Mouse (Mus musculus) liver, postnatal 0 days (tissue): Measurements from ENCODE around the gene Il11ra1.

Source experiments
- CTCF ChIP-seq: sonication (generic); IDR thresholded peaks from 2 replicates; pipeline ENCODE4 v1.5.1; 2016; ENCODE audit warnings: antibody characterized with exemption, low read depth
- EP300 ChIP-seq: IDR thresholded peaks from 2 replicates; pipeline ENCODE4 v1.6.1; 2016; ENCODE audit warnings: antibody characterized with exemption, low read depth, mild to moderate bottlenecking

DNA sequence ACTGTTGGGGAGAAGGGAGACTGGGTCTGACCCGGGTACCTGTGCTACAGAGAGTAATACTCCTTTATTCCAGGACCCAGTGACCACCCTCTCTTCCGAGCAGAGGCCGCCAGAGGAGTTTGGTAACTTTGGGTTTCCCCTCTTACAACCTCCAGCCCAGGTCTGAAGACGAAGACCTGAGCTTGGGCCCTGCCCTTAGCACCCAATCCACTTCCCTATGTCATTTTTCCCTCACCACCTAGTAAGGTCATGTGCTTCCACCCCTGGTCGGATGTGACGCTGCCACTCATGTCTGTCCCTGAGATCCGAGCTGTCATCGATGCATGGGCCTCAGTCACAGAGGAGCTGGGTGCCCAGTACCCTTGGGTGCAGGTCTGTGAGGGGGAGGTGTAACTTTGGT is 56.7 kb downstream of the Il11ra1 start:
- TF ChIP-seq CTCF = no peak
- no peak for TF ChIP-seq EP300
